Mouse (Mus musculus) heart, postnatal 14 days (tissue): Measurements from ENCODE around the gene Hsbp1. TPM values are rescaled to one million over a fixed set of nuclear protein-coding genes. Genes with fewer than 3 reads are reported as not detected.

Experiments used
- DNase-seq, 2 experiments: peaks; one replicate each; pipeline ENCODE4 v3.0.0; 2021 to 2022
- intact Hi-C: fragments of 180-260 bp; cut with DNase I; formaldehyde crosslinking; loops from one replicate; pipeline ENCODE4 v1.15.1; 2025
- total RNA-seq, 2 experiments: library from RNA; stranded (reverse); gene quantifications; 2 replicates each; pipeline ENCODE4 v1.2.3; 2021

Gene Hsbp1
- total RNA-seq, 2 experiments from 2014 or later = 159 to 166 TPM

- peak in 1 of 2 experiments; percentile 28 for DNase-seq
- intact Hi-C loops = loop anchor here (5.0 to 10.0 kb wide), 3 partner anchors 68 to 1277 kb away; no protein-coding TSS in a partner anchor
These were observed 36.3 kb downstream of the Hsbp1 start for GRCm38 (mm10) chr8:119380619-119381018.

DNA sequence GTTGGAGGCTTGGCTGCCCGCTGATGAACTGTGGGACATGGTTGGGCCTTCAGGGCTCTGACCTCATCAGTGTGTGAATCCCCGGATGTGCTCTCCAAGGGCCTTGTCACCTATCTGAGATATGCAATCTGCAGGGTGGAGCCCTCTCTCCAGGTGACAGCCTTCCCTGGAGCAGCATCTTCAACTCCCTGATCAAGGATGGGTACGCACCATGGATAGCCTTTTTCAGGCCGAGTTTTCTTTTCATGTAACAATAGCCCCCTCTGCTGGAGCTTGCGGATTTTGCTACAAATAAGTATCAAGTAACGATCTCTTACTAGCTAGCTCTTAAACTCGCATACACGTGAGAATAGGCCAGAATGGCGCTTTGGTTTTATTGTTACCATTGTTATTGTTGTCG, 40.2 kb downstream of the Hsbp1 start:
- DNase-seq = peak; percentile 59 to 83

DNA sequence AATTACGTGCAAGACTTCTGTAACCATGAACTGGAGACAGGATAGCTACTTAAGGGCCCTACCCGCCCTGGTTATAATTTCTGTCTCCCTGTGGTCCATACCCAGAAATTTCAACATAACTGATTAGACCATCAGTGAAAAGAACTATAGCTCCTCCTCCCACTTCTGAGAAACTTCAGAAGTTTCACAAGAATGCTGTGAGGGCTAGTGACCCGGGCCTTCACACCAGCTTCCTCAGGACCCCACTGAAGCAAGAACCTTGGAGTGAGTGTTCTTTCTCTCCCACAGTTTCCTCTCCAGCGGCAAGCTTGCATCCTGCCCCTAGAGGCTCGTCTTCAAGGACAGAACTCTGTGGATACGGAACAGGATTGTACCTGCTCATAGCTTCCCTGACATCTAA, 41.6 kb downstream of the Hsbp1 start:
- intact Hi-C loops = loop anchor here (2.0 to 10.0 kb wide), 2 partner anchors 161 to 311 kb away; no protein-coding TSS in a partner anchor
- DNase-seq = no peak

More for the DNA sequence above, 40.2 kb downstream of the Hsbp1 start:
- intact Hi-C loops = loop anchor here (2.0 to 10.0 kb wide), 4 partner anchors 72 to 1273 kb away; no protein-coding TSS in a partner anchor

DNA sequence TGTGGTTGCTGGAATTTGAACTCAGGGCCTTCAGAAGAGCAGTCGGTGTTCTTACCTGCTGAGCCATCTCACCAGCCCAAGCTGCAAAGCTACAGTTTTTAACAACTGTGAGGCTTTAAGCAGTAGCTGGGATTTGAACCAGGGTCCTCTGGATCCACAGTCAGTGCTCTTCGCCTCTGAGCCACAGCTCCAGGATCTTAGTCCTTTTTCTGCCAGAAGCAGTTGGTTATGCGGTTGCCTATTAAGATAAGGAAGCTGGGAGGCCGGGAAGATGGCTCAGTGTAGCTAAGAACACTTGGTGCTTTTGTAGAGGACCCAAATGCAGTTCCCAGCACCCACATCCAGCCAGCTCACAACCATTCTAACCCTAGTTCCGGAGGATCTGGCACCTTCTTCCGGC, 42.7 kb downstream of the Hsbp1 start:
- no peak for DNase-seq
- intact Hi-C loops = loop anchor here (10.0 kb wide), 1 partner anchor 312 kb away; no protein-coding TSS in a partner anchor

- DNase-seq = no peak
- intact Hi-C loops = no loop called here
These were observed 49.8 kb downstream of the Hsbp1 start for GRCm38 (mm10) chr8:119394097-119394496.

DNA sequence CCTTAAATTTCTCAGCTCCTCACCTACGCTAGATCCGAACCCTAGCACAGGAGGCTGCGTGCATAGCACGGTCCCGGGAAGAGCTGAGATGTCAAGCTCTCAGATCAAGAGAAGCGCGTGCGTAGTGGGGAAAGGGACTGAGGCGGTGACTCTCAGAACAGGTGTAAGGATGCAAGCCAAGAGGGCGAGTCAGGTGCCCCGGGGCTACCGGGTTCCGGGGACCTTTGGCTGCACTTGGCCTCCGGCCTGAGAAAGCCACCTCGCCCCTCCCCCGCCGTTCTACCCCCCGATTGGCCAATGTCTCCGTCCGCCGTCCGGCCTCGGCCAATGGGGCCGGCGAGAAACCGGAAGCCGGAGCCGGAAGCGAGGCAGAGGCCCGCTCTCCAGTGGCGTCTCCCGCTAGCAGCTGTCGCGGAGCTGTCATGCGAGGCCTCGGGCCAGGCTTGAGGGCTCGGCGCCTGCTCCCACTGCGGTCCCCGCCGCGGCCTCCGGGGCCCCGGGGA, 50.3 kb downstream of the Hsbp1 start, which contains the start of gene Mlycd:
TSS of gene Mlycd (plus strand) at position 355 of the 503 bp plus-strand sequence.
- intact Hi-C loops = no loop called here
- peak; percentile 95 to 96 for DNase-seq

- intact Hi-C loops = no loop called here
- no peak for DNase-seq
These were observed 51.0 kb downstream of the Hsbp1 start for GRCm38 (mm10) chr8:119395072-119395950.

Other genes with a start within 250 kb of the Hsbp1 start
- 100 to 1,000 TPM; 102 to 110 TPM for gene Mlycd, start 50.4 kb downstream of the Hsbp1 start, total RNA-seq
- 1 to 10 TPM; 1.3 to 2.5 TPM for gene Osgin1, start 89.6 kb downstream of the Hsbp1 start, total RNA-seq
- not detected for gene Necab2, start 102.2 kb downstream of the Hsbp1 start, total RNA-seq
- not detected for gene Slc38a8, start 157.2 kb downstream of the Hsbp1 start, total RNA-seq
- 10 to 100 TPM; 54.0 to 54.7 TPM for gene Mbtps1, start 214.2 kb downstream of the Hsbp1 start, total RNA-seq
- 10 to 100 TPM; 17.9 to 20.7 TPM for gene Hsdl1, start 230.7 kb downstream of the Hsbp1 start, total RNA-seq
- gene Dnaaf1, start 230.7 kb downstream of the Hsbp1 start, total RNA-seq = under 1 TPM in 1 of 2 experiments, not detected in 1; 0.12 TPM